Mouse (Mus musculus) T-cell, adult 2 months (primary cell): Measurements from ENCODE around the gene Galnt5.

ENCODE experiments used
- DNase-seq: peaks from one replicate; pipeline ENCODE4 v3.0.0; 2022; ENCODE audit warnings: low spot score

Galnt5 gene

GRCm38 (mm10) chr2:57997752-57998430 is at the start of gene Galnt5:
Gene Galnt5, plus strand, starts transcription at chr2:57997884.
- DNase-seq: no peak

DNA sequence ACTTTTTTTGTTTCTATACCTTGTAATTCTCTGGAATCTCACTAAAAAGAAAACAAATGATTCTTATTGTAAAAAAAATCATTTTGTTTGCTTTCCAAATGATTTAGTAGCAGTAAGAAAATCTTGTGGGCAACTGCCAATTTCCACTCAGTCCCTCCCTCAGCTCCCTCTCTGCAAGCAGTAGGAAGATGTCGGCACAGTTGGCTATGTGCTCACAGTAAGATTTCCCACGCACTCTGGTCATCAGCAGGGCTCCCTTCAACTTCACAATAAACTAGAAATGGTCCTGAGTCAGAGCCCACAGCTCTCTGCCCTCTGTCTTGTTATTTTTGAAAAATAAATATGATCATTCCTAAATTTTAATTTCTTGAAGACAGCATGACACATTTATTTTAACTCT is 46.1 kb upstream of the Galnt5 start:
- DNase-seq: no peak

GRCm38 (mm10) chr2:57960786-57961185 is 36.9 kb upstream of the Galnt5 start:
- no peak for DNase-seq

DNA sequence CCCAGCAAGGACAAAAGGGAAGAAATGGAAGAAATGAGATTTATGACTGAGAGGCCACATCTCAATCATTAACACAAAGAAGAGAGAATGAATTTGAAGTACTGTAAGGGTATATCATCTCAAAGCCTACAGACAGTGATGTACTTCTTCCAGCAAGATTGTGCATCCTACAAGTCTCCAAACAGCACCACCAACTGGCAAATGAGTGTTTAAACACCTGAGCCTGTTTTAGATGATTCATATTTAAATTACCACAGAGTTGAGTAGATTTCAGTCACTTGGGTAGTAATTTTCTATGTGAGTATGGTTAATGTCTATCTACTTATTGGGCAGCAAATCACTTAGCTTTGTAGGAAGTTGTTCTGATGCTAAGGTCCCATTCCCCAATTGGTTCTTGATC is 15.4 kb upstream of the Galnt5 start:
- no peak for DNase-seq

DNA sequence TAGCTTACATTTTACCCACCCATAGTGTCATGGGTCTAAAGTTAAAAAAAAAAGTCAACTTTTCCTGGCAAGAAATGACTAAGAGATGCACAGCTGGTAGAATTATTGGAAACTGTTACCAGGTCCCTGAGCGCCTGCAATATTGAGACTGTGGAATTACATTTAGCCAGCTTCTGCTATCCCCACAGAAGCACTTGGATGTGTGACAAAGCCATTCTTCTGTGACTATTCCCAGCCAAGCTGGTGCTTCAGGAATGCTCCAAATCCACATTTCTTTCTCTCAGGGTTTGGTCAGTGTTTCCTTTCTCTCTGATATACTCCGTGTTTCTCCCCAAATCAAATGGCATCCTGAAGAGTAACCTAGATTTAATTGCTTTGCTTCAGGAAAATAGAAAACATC is 6.6 kb upstream of the Galnt5 start:
- no peak for DNase-seq

- no peak for DNase-seq
Observed at GRCm38 (mm10) chr2:58001497-58001896, 3.8 kb downstream of the Galnt5 start.

DNA sequence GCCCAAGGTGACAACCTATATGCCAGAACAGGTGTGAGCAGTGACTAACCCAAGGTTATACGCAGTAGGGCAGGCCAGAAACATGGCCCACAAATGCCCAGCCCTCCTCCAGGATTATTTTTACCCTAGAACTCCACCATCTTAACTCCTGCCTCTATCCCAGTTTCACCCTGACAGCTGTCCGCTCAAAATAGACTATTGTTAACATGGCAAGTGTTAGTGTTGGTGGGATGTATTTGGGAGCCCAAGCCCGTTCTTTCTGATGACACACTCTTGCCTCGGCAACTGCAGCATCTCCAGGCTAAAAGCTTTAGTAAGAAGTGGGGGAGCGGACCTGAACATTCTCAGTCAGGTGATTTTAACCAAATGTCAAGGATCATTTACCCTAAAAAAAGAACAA is 9.4 kb downstream of the Galnt5 start:
- no peak for DNase-seq

GRCm38 (mm10) chr2:58023556-58023955 is 25.9 kb downstream of the Galnt5 start:
- no peak for DNase-seq

DNA sequence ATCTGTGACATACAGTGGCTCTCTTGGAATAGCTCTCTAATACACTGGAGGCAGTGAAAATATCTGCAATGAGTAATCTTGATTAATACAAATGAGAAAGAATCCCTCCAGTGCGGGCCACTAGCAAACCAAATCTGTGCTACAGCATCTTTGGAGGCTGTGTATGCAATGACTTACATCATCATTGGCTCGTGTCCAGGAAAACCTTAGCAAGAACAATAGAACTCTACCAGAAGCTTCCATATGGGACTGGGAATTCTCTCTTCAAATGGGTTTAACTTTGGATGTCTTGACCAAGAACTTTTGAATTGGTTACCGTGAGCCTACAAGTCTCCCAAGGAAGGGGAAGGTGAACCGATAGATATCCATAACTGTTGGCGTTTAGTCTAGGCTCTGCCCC is 29.1 kb downstream of the Galnt5 start:
- no peak for DNase-seq

GRCm38 (mm10) chr2:58029404-58029803 is 31.7 kb downstream of the Galnt5 start:
- peak; percentile 32 for DNase-seq

DNA sequence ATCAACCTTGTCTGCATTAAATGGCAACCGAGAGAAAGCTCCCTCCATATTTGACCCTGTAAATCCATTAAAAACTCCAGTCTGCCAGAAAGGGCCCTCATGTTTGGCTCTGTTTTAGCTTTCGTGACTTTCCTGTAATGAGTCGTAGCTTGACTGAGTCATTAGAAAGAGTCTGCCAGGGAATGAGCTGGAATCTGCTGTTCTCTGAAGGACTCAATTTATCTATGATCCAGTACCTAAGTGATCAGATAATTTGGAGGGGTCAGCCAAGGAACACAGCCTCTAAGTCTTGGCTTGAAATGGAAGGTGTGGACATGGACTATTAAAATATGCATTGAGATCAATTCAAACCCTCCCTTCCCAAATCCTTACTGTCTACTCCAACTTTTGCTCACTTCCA is 33.7 kb downstream of the Galnt5 start:
- DNase-seq: no peak

DNA sequence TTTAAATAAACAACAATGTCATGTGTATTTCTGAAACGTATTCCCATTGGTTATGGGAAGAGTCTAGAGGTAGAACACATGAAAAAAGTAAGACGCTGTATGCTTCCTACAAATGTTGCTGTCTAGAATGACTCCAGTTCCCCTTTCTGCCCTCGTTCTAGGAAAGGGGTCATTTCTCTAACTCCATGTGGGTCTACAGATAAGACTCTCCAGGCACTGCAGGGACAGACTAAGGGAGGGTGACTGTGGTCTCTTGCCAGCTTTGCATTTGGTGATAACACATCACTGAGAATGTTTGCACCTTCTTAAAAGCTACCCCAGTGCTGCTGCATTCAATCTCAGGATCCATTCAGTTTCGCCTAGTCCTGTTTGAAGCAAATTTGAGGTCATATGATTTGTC is 38.0 kb downstream of the Galnt5 start:
- no peak for DNase-seq

DNA sequence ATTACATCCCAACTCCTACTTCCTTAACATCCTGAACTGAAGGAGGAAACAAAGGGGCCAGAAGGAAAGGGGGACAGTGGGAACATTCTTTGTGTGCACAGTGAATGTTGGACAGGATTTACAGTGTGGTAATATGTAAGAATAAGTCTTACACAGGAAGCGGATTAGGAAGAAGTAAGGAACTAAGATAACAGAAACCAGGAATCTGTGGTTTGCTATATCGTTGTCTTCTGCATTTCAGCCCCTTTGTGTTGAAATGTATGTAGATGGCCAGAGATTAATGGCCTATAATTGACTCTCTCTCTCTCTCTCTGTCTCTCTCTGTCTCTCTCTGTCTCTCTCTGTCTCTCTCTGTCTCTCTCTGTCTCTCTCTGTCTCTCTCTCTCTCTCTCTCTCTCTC is 39.2 kb downstream of the Galnt5 start:
- no peak for DNase-seq

DNA sequence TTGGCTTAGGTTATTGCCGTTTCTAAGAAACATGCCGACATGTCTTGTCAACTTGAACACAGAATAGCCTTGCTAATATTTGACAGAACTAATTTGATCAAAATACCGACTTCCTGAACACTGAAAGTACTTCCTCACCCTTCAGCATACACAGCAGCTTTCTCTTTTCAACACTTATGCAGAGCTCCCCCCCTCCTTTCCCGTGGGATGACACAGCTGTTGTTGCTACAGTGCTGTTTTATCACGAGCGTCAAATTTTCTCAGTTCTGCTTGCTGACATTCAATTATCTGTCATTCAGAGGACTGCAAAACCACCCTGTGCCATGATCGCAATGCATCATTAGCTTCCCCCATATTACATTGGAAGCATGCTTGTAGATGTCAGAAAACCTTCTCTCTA is 44.2 kb downstream of the Galnt5 start:
- no peak for DNase-seq

DNA sequence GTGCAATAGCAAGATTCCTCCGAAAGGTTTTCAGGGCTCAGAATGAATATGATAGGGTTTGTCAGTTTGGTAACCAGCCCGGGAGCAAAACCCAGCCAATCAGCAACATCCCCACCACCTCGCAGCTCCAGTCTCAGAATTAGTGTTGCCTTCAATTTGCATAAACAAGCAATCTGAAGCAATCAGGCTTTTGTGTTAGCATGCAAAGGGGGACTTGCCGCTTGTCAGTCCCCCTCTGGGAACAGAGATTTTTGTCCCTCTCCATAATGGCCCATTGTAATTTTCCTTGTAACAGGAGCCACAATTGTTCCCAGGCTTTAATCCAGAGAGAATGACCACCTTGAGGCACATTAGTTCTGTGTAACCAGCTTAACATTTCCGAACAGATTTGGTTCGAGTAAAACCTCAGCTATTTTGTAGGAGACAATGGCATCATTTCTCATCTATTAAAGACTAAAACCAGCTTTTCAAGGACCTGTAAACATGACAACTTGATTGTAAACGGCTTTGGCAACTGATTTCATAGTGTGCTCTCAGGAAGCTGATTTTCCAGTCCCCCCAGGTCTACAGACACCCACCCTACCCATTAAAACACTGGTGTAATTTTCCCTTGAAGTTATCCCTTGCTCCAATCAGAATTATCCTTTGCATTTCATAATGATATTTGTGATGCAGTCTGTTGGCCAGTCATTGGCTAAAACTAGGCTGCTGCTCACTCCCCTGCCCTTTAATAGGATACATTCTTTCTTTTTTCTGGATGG is 55.3 kb downstream of the Galnt5 start, which contains the start of gene Ermn:
Gene Ermn, minus strand, starts transcription at position 44 of the 761 bp plus-strand sequence.
- DNase-seq: no peak

DNA sequence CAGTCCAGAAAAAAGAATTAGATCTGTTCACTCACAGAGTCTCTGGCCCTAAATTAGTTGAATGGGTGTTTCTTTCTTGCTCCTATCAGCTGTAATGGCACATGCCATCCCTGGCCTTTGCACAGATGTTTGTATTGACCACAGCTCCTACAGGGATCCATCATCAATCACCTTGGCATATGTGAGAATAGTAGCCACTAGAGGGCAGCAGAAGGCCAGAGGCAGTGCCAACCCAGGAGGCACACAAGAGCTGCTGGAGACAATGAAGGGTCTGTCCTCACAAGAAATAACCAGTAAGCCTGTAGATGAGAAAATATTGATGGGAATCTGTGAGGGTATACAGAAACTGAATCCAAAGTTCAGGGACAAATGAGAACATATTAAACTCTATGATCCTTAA is 57.7 kb downstream of the Galnt5 start:
- peak; percentile 75 for DNase-seq

GRCm38 (mm10) chr2:58079849-58080248 is 82.2 kb downstream of the Galnt5 start:
- no peak for DNase-seq

GRCm38 (mm10) chr2:58086420-58086819 is 88.7 kb downstream of the Galnt5 start:
- DNase-seq: no peak

DNA sequence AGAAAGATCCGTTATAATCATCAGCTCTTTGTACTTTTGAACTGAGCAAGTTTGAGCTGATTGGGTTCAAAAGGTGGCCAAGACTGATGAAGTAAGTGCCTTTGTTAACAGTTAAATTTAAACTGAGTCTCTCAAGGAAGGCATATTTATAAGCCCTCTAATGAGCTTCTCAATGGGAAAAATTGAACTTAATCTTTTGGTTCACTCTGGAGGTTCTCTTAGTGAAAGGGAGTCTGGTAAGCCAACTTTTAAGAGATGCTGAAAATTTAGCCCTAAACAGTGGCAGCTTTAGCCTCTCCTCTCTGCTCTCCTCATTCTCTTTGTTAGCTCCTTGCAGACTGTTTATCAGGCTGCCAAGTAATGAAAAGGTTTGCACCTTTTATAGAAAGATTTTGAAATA is 97.1 kb downstream of the Galnt5 start:
- DNase-seq: no peak
